Mouse (Mus musculus) frontal cortex, postnatal 25 days (tissue): ENCODE measurements at regions not wholly inside any gene's neighbourhood (a gene's known extent, or its start where the extent isn't known, plus 50 kb on each side); places are given as distances from the start of the nearest gene placed in this dataset.
"Not testable (repeated sequence)": the region's sequence is repeated elsewhere in the genome, so short reads cannot be mapped to it uniquely, and the experiment has no call there.

Experiments
- DNase-seq, 2 experiments: peaks; one replicate each; pipeline ENCODE4 v3.0.0; 2022; ENCODE audit warnings: low spot score in 2 of 2

- no peak for DNase-seq
Measured at GRCm38 (mm10) chr2:116444163-116444562, 378.5 kb upstream of the Meis2 start.

DNA sequence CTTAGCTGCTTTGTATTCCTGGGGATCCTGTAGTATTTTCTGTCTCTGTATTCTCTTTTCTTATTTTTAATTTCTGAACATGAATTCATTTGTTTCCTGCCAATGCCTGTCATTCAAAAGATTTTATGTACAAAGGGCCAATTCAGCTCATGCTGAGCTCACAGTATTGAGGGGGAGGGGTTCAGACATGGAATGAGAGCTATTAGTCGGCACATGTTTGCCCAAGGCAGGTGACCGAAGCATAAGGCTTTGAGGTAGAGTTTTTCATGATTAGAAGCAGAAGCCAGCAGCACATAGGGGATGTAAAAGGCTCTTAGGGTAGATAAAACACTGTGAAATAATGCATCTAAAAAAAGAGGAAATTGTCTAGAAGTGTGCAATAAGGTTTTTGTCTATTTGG is 374.6 kb upstream of the Meis2 start:
- DNase-seq: no peak

- DNase-seq: no peak
Measured at GRCm38 (mm10) chr2:116433481-116433880, 367.8 kb upstream of the Meis2 start.

DNA sequence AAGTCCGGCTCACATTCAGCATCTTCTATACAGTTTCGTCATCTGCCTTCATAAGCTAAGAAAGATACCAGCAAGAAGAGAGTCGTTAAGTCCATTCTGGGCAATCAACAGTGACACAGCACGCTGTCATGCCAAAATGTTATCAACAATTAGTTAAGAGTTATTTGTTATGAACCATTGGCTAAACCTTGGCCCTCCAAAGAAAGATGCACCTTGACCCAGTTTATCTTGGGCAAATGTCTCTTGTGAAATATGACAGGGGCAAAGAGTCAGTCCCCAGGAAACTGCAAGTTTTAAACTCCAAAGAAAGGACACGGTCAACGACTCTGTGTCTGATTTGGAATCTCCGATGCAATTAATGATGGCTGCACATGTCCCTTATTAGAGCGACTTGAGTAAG is 358.5 kb upstream of the Meis2 start:
- no peak for DNase-seq

DNA sequence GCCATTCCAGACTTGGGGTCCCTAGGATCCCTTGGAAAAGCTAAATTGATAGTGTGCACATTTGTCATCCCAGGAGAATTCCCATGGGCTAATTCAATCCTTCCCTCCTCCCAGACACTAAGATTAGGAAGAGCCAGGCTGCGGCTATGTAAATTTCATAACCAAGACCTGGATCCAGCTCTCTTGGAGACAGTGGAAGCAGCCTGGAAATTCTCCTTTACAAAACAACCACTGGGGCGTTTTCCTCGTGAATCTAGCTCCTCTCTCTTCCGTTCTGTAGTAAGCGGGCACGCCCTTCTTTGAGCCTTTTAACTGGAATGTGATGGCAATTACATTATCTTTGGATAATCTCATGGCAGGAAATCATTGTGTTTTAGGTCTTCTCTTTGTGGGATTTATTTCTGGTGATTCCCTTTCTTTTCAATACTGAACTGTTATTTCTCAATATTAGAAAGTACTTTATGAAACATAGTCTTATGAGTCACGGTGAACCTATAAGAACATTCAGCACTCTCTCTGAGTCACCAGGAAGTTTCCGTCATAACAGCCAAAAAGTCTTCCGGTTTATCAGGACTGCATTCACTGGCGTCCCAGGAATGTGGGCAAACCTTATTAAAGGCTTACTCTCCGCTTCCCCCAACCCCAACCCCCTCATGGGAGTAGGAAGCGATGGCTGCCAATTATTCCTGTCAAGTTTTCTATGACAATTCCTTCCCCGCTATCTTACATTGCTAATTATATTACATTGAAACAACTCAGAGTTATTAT is 352.0 kb upstream of the Meis2 start:
- no peak for DNase-seq

DNA sequence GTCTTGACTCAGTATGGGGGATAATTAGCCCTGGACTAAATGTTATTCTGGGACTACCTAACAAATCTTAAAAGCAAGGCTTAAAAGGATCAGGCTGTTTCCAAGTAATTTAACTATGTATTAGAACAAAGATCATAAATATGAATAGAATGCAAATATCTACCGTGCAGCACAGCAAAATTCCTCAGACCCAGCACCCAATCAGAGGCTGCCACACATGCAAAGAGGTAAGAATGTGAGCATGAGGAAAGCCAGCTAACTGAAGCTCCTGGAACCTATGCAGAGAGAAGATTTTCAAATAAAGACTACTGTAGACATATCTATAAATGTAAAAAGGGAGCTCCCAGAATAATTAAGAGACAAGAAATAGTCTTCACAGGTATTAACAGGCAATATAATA is 350.1 kb upstream of the Meis2 start:
- no peak for DNase-seq

- no peak for DNase-seq
Measured at GRCm38 (mm10) chr2:116402113-116402512, 336.5 kb upstream of the Meis2 start.

- DNase-seq: no peak
Measured at GRCm38 (mm10) chr2:116399966-116400365, 334.3 kb upstream of the Meis2 start.

DNA sequence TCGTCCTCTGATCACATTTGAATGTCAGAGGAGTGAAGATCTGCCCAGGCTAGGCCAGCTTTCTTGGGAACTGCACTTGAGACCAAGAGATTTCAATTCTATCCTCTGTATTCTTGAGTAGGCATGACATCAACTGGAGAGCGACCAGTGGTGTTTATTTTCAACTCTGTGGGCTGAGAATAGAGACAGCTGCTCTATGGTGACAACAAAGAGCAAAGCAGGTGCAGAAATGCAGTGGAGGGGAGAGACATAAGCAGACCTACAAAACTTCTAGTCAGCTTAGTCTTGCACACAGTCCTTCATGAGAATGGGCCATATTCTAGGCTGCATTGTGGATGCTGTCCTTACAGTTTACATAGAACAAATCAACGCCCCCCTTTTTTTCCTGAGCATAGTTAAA is 303.2 kb upstream of the Meis2 start:
- DNase-seq: no peak

- DNase-seq: no peak
Measured at GRCm38 (mm10) chr2:116364136-116364535, 298.5 kb upstream of the Meis2 start.

DNA sequence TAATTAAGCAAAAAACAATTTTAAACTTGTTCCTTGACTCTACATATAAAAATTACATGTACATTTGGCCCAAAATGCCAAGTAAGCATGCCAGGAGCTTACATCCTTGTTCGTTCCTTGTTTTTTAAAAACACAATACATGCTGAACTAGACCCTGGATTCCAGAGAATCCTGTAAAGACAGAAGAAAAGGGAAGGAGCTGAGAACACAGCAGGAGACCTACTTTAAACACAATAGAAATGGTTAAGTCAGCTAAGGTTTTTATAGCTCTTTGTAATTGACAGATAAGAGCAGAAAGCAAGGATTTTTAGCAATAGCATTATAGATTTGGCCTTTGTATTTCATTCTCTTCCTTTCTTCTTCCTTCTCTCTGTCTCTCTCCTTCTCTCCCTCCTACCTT is 292.5 kb upstream of the Meis2 start:
- DNase-seq: no peak

DNA sequence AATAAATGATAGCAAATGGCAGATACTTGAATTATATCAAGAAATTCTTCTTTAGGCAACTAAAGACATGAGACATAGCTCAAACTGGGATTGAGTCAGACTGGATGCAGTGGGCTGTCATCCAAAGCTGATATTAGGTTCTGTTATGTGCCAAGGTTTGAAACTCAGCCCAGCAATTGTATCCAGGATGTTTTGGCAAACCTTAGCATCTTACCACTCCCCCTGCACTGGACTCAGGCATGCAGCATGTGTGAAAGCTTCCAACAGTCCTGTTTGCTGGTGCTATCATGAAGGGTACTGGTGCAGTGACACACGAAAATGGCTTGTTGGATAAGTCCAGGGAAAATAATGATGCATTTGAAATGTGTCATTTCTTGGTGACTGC is 282.9 kb upstream of the Meis2 start:
- no peak for DNase-seq

DNA sequence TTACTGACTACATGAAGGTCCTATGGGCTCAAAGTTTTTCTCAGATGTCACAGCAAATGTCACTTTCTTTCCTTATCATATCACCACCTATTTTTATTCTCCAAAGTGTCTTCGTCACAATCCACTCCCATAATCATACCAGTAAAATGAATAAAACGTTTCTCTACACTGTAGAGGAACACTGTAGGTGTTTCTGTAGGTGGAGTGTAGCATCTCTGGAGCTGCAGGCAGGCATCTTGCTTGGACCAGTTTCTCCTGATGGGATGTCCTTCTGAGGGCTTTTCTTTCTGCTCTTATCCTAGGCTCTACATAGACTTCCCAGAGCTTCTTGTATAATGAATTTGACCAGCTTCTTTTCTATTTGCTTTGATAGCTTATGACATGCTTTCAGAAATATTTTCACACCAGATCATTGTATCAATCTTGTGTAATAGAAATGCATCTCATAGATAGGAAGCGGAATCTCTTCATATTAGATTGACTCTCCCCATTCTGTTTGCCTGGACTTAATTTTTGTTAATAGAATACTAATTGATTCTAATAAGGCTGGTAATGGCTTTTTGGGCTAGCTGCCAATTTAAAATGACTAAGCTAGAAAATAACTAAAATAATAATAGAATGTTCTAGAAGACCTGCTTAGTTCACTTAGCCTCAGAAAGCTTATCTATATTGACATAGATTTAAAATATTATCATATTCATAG is 282.3 kb upstream of the Meis2 start:
- DNase-seq: no peak

GRCm38 (mm10) chr2:116331801-116332200 is 266.2 kb upstream of the Meis2 start:
- no peak for DNase-seq

DNA sequence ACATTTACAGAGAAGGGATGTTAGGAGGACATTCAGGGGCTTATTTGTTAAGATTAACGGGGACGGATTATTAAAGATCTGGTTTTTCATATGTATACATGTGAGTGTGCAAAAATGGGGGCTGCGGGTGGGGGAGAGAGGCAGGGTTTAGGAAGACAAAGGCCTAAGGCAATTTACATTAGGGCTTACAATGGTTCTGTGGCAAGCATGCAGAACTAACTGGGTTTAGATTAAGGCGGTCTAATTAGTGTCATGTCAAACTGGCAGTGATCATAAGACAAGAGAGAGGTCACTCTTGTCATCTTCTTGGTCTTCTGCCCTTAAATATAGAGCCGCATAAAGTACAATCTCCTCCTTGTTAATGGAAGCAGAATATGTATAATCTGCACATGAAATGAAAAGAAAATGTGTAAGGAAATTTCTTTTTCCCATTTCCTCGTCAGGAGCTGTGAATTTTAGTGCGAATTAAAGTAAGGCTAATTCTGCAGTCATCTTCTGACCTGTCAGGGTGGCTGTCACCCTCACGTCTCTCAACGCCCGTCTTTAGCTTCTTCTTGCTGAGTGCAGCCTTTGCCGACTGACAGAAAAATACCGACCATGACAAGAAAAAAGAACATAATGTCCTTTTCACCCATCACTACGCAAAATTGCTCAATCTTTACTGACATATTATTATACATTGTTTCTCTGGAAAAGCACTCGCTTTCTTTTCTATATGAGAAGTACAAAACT is 256.6 kb upstream of the Meis2 start:
- no peak for DNase-seq

- no peak for DNase-seq
Measured at GRCm38 (mm10) chr2:116299551-116299950, 233.9 kb upstream of the Meis2 start.

GRCm38 (mm10) chr2:116289886-116290285 is 224.2 kb upstream of the Meis2 start:
- no peak for DNase-seq

DNA sequence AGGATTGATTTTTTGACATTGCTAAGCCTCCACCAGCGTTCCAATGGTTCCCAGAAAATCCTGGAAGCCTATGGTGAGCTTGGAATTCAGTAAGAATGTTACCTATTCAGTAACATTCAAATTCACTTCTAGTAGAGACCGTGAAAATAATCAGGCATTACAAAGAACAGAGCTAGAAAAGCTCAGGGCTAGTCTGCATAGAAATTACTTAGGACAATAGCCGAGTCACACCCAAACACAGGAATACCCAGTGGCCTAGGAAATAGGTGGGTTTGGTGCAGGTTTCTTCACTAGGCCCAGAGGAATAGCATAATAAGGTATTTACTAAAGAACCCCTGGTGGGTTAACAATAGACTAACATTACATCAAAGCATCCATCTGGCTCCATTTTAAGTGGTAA is 177.6 kb upstream of the Meis2 start:
- DNase-seq: not testable (repeated sequence)

DNA sequence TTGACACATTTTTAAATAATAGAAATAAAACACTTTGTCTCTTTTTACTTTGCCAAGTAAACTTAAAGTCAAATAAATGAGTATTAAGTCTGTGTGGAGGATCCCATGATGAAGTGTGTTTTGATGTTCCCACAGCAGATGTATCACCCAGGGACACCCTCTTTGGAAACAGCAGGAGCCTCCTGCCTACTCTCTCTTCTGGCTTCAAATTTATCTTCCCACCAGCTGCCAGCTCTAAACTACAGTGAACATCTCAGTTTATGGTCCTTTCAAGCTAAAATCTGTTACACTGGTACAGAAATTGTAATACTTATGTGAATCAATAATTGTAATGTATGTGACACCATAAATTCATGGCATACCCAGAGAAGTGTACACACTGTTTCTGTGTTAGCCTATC is 171.1 kb upstream of the Meis2 start:
- DNase-seq: peak in 1 of 2 experiments; percentile 8

- no peak for DNase-seq
Measured at GRCm38 (mm10) chr2:116232793-116233192, 167.2 kb upstream of the Meis2 start.

DNA sequence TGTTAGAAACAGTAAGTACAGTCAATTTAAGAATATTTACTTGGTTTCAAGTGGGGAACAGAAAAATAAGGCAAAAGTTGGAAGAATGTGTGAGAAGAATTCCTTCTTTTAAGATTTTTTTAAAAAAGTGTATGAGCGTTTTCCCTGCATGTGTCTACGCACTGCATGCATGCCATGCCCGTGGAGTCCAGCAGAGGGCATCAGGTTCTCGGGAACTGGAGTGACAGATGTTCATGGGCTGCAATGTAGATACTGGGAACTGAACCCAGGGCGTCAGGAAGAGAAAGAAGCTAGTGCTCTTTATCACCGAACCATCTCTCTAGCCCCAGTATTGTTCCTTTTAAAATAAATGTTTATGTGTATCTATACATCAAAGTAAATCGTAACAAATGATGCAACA is 150.8 kb upstream of the Meis2 start:
- DNase-seq: peak in 1 of 2 experiments; percentile 13
